Mouse (Mus musculus): ENCODE data around the gene Ada. TPM values are rescaled to one million over a fixed set of nuclear protein-coding genes. Genes with fewer than 3 reads are reported as not detected.

The Ada gene
- polyA plus RNA-seq, 1 experiment from 2014 or later, result 3.5 TPM

DNA sequence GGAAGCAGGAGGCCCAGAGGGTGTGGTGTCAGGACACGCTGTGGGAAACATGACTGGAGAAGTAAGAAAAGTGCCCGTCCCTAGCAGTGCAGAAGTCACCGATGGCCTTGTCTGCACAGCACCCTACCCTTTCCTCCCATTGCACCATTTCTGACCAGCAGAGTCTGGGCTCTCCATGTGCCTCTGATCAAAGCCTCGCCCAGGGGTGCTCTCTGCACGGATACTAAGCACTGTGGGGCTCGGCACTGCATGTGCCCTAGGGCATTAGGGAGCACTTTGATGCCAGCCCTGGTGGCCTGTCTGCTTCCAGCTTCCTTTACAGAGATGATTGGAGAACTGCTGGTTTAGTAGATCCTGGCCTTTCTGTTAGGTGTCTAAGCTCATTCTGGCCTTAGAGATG lies 37.2 kb downstream of the Ada start:
- H3K9ac ChIP-seq, result no peak overlapping the region
- peak overlapping the region; percentile 46; the same call in 1 of the 2 replicates for H3K27ac ChIP-seq (replicated peaks)

DNA sequence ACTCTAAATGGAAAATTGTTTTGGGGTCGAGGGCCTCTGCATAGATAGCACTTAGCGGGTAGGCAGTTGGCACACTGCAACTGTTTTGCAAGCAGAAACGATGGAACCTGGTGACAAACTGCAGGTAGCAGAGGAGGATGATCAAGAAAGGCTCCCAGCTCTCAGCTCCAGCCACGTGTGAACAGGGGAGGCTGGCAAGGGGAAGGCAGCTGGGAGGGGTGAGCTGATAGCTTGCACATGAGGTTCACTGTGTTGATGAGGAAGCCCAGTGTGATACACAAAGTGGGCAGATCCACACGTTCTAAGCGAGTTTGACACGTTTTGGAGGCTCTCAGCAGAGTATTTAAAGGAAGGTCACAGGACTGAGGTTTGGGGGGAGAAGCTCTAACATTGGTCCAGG lies 37.6 kb downstream of the Ada start:
- no peak for ATAC-seq (ENCODE audit: insufficient read depth)
- Histone ChIP-seq H3K36me3 (replicated peaks) (peaks cover 7% of the 10 kb centered on the region; the same call in 1 of the 2 replicates), H3K9me3 (replicated peaks) (no peaks in the 10 kb centered on the region), H3K27ac (replicated peaks) (0 out of 2 replicates have a peak overlapping the region, but pooled peaks have one; percentile 46), H3K4me2 (no peak overlapping the region), H3K4me1 (replicated peaks) (peaks cover 55% of the 10 kb centered on the region), H3K9ac (no peak overlapping the region), H3K27me3 (no peaks in the 10 kb centered on the region), H3K4me3 (replicated peaks) (no peak overlapping the region)
- 29% methylated on average over 7 of the region's 7 CpGs for WGBS (ENCODE audit: insufficient replicate concordance)

More for the DNA sequence above, 37.2 kb downstream of the Ada start:
- no peak overlapping the region for H3K4me2 ChIP-seq
- H3K36me3 ChIP-seq (replicated peaks), result peaks cover 7% of the 10 kb centered on the region; the same call in 1 of the 2 replicates
- ATAC-seq (ENCODE audit: insufficient read depth), result no peak
- H3K4me3 ChIP-seq (replicated peaks), result no peak overlapping the region
- peaks cover 53% of the 10 kb centered on the region for H3K4me1 ChIP-seq (replicated peaks)
- no peaks in the 10 kb centered on the region for H3K27me3 ChIP-seq
- 63% methylated on average over 6 of the region's 6 CpGs for WGBS (ENCODE audit: insufficient replicate concordance)
- no peaks in the 10 kb centered on the region for H3K9me3 ChIP-seq (replicated peaks)

DNA sequence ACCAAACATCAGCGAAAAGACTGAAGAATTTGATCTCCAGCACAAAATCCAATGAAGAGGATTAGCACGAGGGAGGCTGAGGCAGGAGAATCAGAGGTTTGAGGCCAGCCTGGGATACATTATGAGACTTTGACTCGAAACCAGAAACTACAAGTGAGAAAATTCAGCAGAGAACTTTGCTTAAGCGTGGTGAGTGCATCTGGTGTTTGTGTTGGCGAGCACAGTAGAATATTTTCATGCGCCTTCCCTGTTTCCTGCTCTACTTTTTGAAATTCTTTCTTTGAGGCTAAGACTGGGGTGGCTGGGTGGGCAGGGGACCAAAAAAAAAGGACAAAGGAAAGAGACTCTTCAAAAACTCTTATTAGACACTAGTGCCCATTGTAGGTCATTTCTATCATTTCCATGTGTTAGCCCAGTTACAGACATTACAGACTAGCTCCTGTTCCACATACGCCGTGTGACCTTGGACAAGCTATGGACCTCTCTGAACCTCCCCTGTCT lies 38.6 kb downstream of the Ada start:
- no peak overlapping the region for H3K9ac ChIP-seq
- H3K4me2 ChIP-seq, result no peak overlapping the region
- no peak overlapping the region for H3K27ac ChIP-seq (replicated peaks)
- H3K9me3 ChIP-seq (replicated peaks), result no peaks in the 10 kb centered on the region
- no peaks in the 10 kb centered on the region for H3K27me3 ChIP-seq
- H3K4me3 ChIP-seq (replicated peaks), result no peak overlapping the region
- H3K36me3 ChIP-seq (replicated peaks), result peaks cover 7% of the 10 kb centered on the region; the same call in 1 of the 2 replicates
- ATAC-seq (ENCODE audit: insufficient read depth), result no peak
- 85% methylated on average over 8 of the region's 8 CpGs for WGBS (ENCODE audit: insufficient replicate concordance)
- H3K4me1 ChIP-seq (replicated peaks), result peaks cover 52% of the 10 kb centered on the region

DNA sequence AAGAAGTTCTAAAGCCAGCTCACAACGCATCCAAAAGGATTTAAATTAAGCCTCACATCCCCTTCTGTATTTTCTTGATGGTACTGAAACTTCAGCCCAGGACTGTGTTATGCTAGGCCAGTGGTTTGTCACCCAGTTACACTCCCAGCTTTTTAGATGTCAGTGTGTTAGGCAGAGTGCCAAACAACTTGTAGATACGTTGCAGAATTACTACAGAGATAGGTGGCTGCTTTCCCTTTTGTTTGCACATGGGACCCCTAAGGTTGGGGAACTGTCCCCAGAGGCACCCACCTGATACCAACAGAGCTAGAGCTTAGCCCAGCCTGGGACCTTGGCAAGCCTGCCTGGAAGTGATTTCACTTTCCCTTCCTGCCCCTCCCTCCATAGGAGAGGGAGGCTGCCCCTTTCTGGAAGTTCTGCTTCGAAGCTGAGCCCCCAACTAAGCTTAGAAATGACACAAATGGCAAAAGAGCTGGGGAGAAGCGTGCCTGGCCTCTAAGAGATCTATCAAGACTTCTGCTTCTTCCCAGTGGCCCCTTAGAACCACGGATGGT lies 39.4 kb downstream of the Ada start:
- H3K36me3 ChIP-seq (replicated peaks), result peaks cover 7% of the 10 kb centered on the region; the same call in 1 of the 2 replicates
- WGBS (ENCODE audit: insufficient replicate concordance), result 40% methylated on average over 5 of the region's 5 CpGs
- H3K27me3 ChIP-seq, result no peaks in the 10 kb centered on the region
- H3K27ac ChIP-seq (replicated peaks), result no peak overlapping the region
- peaks cover 47% of the 10 kb centered on the region for H3K4me1 ChIP-seq (replicated peaks)
- H3K4me3 ChIP-seq (replicated peaks), result no peak overlapping the region
- H3K4me2 ChIP-seq, result no peak overlapping the region
- no peaks in the 10 kb centered on the region for H3K9me3 ChIP-seq (replicated peaks)
- ATAC-seq (ENCODE audit: insufficient read depth), result no peak
- H3K9ac ChIP-seq, result no peak overlapping the region; the same call in 1 of the 2 replicates

DNA sequence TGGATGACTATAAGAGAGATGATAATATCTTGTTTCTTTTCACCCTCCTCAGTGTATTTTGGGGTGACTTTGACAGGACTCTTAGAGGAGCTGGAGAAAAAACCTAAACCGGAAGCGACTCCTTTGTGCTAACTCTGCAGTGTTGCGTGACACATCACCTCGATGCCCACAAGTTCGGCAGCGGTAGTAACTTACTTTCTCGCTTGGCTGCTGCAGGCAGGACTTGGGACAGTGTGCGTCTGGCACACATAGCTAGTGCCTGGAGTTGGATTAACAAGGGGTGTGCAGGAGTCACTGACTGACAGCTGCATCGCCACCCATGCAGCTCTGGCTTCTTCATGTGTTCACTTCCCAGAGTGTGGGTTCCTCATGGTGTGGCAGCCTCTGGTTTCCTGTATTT lies 40.0 kb downstream of the Ada start:
- H3K9ac ChIP-seq, result no peak overlapping the region
- no peaks in the 10 kb centered on the region for H3K9me3 ChIP-seq (replicated peaks)
- no peak overlapping the region for H3K4me3 ChIP-seq (replicated peaks)
- WGBS (ENCODE audit: insufficient replicate concordance), result 81% methylated on average over 9 of the region's 9 CpGs
- H3K27ac ChIP-seq (replicated peaks), result no peak overlapping the region
- no peaks in the 10 kb centered on the region for H3K27me3 ChIP-seq
- H3K4me2 ChIP-seq, result no peak overlapping the region
- no peak for ATAC-seq (ENCODE audit: insufficient read depth)
- peaks cover 12% of the 10 kb centered on the region; the same call in 1 of the 2 replicates for H3K36me3 ChIP-seq (replicated peaks)
- peaks cover 50% of the 10 kb centered on the region for H3K4me1 ChIP-seq (replicated peaks)

DNA sequence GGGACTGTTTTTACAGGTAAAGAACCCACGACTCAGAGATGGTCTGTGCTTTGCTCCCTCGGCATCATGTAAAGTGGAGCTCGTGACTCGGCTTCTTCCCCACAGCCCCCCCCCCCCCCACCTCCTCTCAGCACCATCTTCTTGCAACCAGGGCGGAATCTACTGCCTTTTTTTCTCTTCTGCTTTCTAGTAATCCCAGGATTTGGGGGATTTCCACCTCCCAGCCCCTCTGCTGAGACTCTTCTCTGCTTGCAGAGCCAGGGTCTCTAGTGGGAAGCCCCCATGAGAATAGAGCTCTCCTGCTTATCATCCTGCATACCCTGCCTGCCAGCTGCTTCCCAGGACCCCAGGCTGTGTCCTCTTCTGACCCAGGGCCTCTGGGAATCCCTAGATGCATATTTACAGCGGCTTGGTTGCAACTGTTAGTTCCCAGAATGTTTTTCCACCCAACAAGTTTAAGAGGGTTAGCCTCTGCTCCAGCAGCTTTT lies 41.2 kb downstream of the Ada start:
- 50% methylated on average over 6 of the region's 6 CpGs for WGBS (ENCODE audit: insufficient replicate concordance)
- H3K27me3 ChIP-seq, result no peaks in the 10 kb centered on the region
- no peaks in the 10 kb centered on the region for H3K9me3 ChIP-seq (replicated peaks)
- no peak overlapping the region for H3K4me2 ChIP-seq
- H3K27ac ChIP-seq (replicated peaks), result 0 out of 2 replicates have a peak overlapping the region, but pooled peaks have one; percentile 1
- no peak overlapping the region for H3K9ac ChIP-seq
- peaks cover 16% of the 10 kb centered on the region for H3K36me3 ChIP-seq (replicated peaks)
- H3K4me3 ChIP-seq (replicated peaks), result no peak overlapping the region
- H3K4me1 ChIP-seq (replicated peaks), result peaks cover 56% of the 10 kb centered on the region
- no peak for ATAC-seq (ENCODE audit: insufficient read depth)

DNA sequence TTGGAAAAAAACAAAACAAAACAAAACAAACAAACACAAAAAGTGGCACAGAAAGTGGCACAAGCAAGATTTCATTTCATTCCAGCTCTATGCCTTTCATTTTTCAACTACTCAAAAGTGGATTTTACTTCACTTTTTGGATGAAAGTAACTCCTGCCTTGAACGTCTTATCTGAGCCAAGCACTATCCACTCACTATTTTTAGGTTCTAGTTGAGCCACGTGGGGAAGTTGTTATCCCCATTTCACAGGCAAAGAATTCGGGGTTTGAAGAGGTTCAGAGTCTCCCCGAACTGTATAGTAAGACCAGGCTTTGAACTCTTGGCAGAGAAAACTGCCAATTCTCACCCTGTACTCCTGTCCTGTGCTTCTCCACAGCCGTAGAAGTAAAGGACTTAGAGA lies 41.7 kb downstream of the Ada start:
- 13% methylated on average over 5 of the region's 5 CpGs for WGBS (ENCODE audit: insufficient replicate concordance)
- H3K4me2 ChIP-seq, result no peak overlapping the region
- H3K4me1 ChIP-seq (replicated peaks), result peaks cover 61% of the 10 kb centered on the region
- H3K4me3 ChIP-seq (replicated peaks), result no peak overlapping the region
- no peak for ATAC-seq (ENCODE audit: insufficient read depth)
- H3K9ac ChIP-seq, result no peak overlapping the region
- no peaks in the 10 kb centered on the region for H3K27me3 ChIP-seq
- 0 out of 2 replicates have a peak overlapping the region, but pooled peaks have one; percentile 1 for H3K27ac ChIP-seq (replicated peaks)
- peaks cover 19% of the 10 kb centered on the region for H3K36me3 ChIP-seq (replicated peaks)
- H3K9me3 ChIP-seq (replicated peaks), result no peaks in the 10 kb centered on the region

DNA sequence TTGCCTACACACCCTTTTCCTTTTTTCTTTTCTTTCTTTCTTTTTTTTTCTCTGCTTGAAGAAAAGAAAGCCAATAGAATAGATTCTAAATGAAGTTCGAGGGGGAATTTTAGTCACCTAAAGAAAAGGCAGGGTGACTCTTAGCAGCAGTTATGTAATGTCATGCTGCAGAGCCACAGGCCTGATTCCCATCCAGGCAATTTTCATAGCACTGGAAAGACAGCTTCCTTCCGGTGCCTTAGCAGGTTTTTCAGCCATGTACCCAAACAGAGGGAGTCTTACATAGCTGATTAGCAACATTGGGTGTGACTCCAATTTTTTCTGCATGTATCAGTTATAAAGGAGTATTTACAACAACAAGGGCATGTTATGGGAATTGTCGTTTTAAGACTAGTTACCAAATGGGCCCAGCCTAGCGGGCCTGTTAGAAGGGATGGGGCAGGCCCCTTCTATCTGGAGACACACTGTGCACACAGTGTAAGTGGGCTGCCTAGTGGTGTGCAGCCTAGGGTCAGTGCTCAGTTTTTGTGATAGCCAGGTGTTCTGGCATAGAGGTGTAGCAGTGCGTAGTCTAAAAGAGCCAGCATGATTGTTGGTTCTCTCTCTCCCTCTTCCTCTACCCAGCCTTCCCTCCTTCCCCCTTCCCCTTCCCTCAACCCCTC lies 46.3 kb downstream of the Ada start:
- ATAC-seq (ENCODE audit: insufficient read depth), result no peak
- no peaks in the 10 kb centered on the region for H3K9me3 ChIP-seq (replicated peaks)
- H3K36me3 ChIP-seq (replicated peaks), result peaks cover 12% of the 10 kb centered on the region
- no peak overlapping the region for H3K4me3 ChIP-seq (replicated peaks)
- H3K4me2 ChIP-seq, result no peak overlapping the region
- peaks cover 51% of the 10 kb centered on the region for H3K4me1 ChIP-seq (replicated peaks)
- no peak overlapping the region for H3K9ac ChIP-seq
- H3K27ac ChIP-seq (replicated peaks), result 0 out of 2 replicates have a peak overlapping the region, but pooled peaks have one; percentile 57
- no peaks in the 10 kb centered on the region for H3K27me3 ChIP-seq
- 69% methylated on average over 5 of the region's 5 CpGs for WGBS (ENCODE audit: insufficient replicate concordance)

DNA sequence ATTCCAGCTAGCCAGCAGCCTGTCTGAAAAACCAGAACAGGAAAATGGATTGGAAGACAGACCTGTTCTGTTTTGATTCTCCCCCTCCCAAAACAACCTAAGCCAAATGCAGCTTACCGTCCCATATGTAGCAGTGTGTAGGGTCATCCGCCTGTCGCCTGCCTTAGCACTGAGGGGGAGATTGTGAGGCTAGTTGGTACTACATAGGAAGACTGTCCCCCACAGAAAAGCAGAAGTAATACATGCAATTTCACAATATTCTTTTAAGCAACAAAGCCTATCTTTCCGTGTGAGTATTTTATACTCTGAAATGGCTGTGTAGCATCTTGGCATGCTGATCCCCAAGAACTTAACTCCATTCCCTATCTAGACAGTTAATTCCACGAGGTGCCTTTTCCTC lies 47.1 kb downstream of the Ada start:
- Histone ChIP-seq H3K4me2 (no peak overlapping the region), H3K4me1 (replicated peaks) (peaks cover 51% of the 10 kb centered on the region), H3K9me3 (replicated peaks) (no peaks in the 10 kb centered on the region), H3K27ac (replicated peaks) (peak overlapping the region; percentile 57), H3K9ac (no peak overlapping the region), H3K36me3 (replicated peaks) (peaks cover 12% of the 10 kb centered on the region), H3K4me3 (replicated peaks) (no peak overlapping the region), H3K27me3 (no peaks in the 10 kb centered on the region)
- no peak for ATAC-seq (ENCODE audit: insufficient read depth)
- 50% methylated on average over 5 of the region's 5 CpGs for WGBS (ENCODE audit: insufficient replicate concordance)

DNA sequence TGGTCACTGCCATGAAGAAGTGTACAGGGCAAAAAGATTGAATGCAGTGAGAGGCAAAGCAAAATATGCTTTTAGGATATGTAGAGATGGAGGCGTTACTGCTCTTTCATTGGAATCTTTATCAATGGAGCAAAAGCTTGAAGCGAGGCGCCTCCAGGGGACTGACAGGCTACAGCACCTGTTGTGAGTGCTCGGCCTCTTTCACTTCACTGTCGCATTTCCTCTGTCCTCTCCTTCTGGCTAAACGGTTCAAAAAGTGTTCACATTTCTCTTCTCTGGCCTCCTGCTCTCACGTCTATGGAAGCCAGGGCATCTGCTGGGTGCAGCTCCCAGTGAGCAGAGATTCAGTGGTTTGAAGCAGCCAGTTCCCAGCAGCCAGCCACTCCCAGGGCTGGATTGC lies 47.6 kb downstream of the Ada start:
- Histone ChIP-seq H3K27ac (replicated peaks) (peak overlapping the region; percentile 57; the same call in 1 of the 2 replicates), H3K9ac (no peak overlapping the region; the same call in 1 of the 2 replicates), H3K4me1 (replicated peaks) (peaks cover 52% of the 10 kb centered on the region), H3K36me3 (replicated peaks) (peaks cover 12% of the 10 kb centered on the region), H3K27me3 (no peaks in the 10 kb centered on the region), H3K4me2 (no peak overlapping the region), H3K9me3 (replicated peaks) (no peaks in the 10 kb centered on the region), H3K4me3 (replicated peaks) (no peak overlapping the region)
- 64% methylated on average over 7 of the region's 7 CpGs for WGBS (ENCODE audit: insufficient replicate concordance)
- no peak for ATAC-seq (ENCODE audit: insufficient read depth)

DNA sequence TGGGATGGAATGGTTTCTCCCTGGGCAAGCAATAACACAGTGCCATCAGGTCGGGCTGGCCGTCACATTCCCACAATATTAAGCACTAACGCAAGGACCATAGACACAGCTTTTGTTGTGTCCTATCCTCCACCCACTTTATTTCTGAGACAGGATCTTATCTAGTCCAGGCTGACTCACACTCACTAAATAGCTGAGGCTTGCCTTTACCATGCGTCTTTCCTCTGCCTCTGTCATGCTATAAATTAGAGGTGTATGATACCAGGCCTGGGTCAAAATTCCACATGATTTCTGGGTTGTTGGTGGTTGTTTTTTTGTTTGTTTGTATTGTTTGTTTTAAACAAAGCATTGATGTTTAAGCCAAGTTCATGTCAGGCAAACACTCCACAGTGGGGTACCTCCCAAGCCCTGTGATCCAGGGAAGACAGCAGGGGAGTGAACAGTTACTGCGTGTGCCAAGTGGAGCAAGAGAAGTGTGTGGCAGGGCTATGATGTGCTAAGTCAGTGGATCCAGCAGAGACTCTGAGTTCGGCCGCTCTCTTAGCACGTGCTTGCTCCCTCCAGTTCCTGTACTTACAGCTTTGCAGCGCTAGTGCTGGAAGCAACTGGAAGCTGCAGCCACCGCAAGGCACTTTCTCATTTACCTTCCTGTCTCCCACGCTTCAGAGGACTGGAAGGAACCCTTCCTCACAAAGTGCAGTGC lies 50.8 kb downstream of the Ada start:
- Histone ChIP-seq H3K27ac (replicated peaks) (no peak overlapping the region), H3K27me3 (no peaks in the 10 kb centered on the region), H3K9ac (peak overlapping the region; percentile 12; the same call in 1 of the 2 replicates), H3K4me2 (no peak overlapping the region), H3K4me1 (replicated peaks) (peaks cover 78% of the 10 kb centered on the region), H3K4me3 (replicated peaks) (no peak overlapping the region), H3K9me3 (replicated peaks) (no peaks in the 10 kb centered on the region), H3K36me3 (replicated peaks) (peaks cover 6% of the 10 kb centered on the region; the same call in 1 of the 2 replicates)
- 52% methylated on average over 11 of the region's 11 CpGs for WGBS (ENCODE audit: insufficient replicate concordance)
- ATAC-seq (ENCODE audit: insufficient read depth), result peak; percentile 60

Data from liver, embryonic 15.5 days (tissue).